Mouse (Mus musculus) limb, embryonic 11.5 days (tissue): ENCODE measurements at regions not wholly inside any gene's neighbourhood (a gene's known extent, or its start where the extent isn't known, plus 50 kb on each side); places are given as distances from the start of the nearest gene placed in this dataset.

ENCODE experiments used
- ATAC-seq: fragments of 200-750 bp; cut with Nextera tagmentation; 2 replicates; pipeline ENCODE4 v1.8.0; 2017; ENCODE audit warnings: low read depth; ENCODE audit not compliant: insufficient number of reproducible peaks, low FRiP score, low TSS enrichment
- DNase-seq: peaks from one replicate; pipeline ENCODE4 v3.0.0-alpha.2; 2015; ENCODE audit warnings: low spot score
- H3K27ac ChIP-seq: fragments of 300-500 bp; sonication (generic); replicated peaks from 2 replicates; pipeline ENCODE4 v1.5.1; 2014; ENCODE audit warnings: low read depth, mild to moderate bottlenecking, low read length
- H3K27me3 ChIP-seq: fragments of 300-500 bp; sonication (generic); 2 replicates; pipeline ENCODE4 v1.6.1; 2014; ENCODE audit warnings: mild to moderate bottlenecking, low read length, mixed read lengths; ENCODE audit not compliant: control insufficient read depth, insufficient read depth
- H3K36me3 ChIP-seq: fragments of 300-500 bp; sonication (generic); 2 replicates; pipeline ENCODE4 v1.6.1; 2014; ENCODE audit warnings: mild to moderate bottlenecking, low read length, moderate library complexity, mixed read lengths; ENCODE audit not compliant: control insufficient read depth, insufficient read depth
- H3K4me1 ChIP-seq: fragments of 300-500 bp; sonication (generic); 2 replicates; pipeline ENCODE4 v1.6.1; 2014; ENCODE audit warnings: low read length, mixed read lengths; ENCODE audit not compliant: control insufficient read depth, insufficient read depth
- H3K4me2 ChIP-seq: fragments of 300-500 bp; sonication (generic); 2 replicates; pipeline ENCODE4 v1.6.1; 2014; ENCODE audit warnings: low read depth, mild to moderate bottlenecking, moderate library complexity; ENCODE audit not compliant: severe bottlenecking
- H3K4me3 ChIP-seq: fragments of 300-500 bp; sonication (generic); 2 replicates; pipeline ENCODE4 v1.5.1; 2014; ENCODE audit warnings: low read depth, low read length
- H3K9ac ChIP-seq: fragments of 300-500 bp; sonication (generic); 2 replicates; pipeline ENCODE4 v1.6.1; 2014; ENCODE audit warnings: mild to moderate bottlenecking, low read length
- H3K9me3 ChIP-seq: fragments of 300-500 bp; sonication (generic); 2 replicates; pipeline ENCODE4 v1.6.1; 2016; ENCODE audit warnings: low read length; ENCODE audit not compliant: control insufficient read depth
- WGBS: fragments of 180-500 bp; shearing (Covaris S2); extraction: QIAGEN DNeasy Blood & Tissue Kit; methylation state at CpG from one replicate; pipeline ENCODE4 v1.1.7; 2014; 5-methylcytosine and 5-hydroxymethylcytosine counted together

DNA sequence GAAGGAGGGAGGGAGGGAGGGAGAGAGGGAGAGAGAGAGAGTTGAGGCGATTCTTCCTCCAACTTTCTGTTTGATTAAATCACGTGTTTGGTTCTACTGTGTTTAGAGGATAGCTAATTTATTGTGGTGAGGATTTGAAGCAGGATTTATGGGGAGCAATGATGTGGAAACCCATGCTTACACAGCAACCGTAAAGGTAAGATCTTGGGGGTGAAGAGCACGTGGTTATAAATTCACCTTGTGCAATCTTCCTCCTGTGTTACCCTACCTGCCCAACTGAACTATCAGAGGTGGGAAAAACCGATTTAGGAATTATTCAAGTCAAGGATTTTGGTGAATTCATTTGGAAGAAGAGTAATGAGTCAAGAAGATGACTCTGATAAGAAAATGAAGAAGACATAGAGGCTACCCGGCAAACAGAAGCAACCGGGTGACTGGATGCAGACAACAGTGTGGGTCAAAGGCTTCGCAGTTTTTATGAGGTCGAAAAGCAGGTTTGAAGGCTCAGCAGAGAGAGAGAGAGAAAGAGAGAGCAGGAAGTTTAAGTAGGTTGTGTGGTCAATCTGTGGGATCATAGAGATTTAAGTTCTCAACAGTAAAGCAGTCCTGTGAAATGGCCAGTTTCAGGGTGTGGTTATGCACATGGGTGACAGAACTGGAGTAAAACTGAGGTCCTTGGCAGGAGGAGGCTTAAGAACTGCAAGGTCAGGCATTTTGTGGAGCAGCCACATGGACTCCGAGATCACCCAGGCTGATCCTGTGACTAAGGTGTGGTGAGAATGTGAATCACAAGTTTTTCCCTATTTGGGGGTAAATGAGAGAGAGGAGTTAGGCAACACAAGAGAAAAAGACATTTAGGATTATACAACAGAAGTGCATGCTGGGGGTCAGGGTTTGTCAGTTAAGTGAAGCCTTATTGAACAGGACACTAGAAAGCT, 178.6 kb downstream of the Phlda1 start:
- no peak for ATAC-seq
- Histone ChIP-seq H3K9me3 (no peaks in the 10 kb centered on the region), H3K36me3 (no peaks in the 10 kb centered on the region), H3K4me1 (no peaks in the 10 kb centered on the region), H3K27me3 (no peaks in the 10 kb centered on the region), H3K4me3 (no peak overlapping the region), H3K27ac (no peak overlapping the region), H3K4me2 (no peak overlapping the region), H3K9ac (no peak overlapping the region)
- no peak for DNase-seq
- 80% methylated on average over 10 of the region's 10 CpGs for WGBS

- no peak for DNase-seq
- 26% methylated on average over 5 of the region's 5 CpGs for WGBS
These were observed 180.5 kb downstream of the Phlda1 start for GRCm38 (mm10) chr10:111686585-111686984.

DNA sequence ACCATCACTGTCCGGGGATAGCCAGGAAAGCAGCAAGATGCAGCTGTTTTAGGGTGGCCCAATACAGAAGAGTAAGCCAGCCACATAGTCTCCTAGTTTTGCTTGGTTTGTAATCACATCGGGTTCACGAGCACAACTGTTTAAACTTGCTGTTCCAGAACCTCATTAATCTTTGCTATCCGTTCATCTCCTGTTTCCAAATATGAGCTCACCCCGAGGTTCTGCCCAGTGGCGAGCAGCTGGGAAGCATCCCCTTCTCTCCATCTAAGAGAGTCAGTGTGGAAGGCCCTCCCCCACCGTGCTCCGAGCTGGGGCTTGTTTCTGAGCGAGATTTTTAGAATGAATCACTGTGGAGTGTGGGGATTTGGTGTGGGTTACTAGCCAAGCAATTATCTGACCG, 183.5 kb downstream of the Phlda1 start:
- no peak overlapping the region for H3K9ac ChIP-seq
- no peak overlapping the region for H3K4me2 ChIP-seq
- 67% methylated on average over 10 of the region's 10 CpGs for whole genome bisulfite sequencing
- H3K27me3 ChIP-seq: no peaks in the 10 kb centered on the region
- H3K4me3 ChIP-seq: no peak overlapping the region
- H3K36me3 ChIP-seq: no peaks in the 10 kb centered on the region
- H3K4me1 ChIP-seq: no peaks in the 10 kb centered on the region
- no peak for DNase-seq
- H3K9me3 ChIP-seq: no peaks in the 10 kb centered on the region
- H3K27ac ChIP-seq: no peak overlapping the region
- ATAC-seq: no peak

More at GRCm38 (mm10) chr10:111686585-111686984, 180.5 kb downstream of the Phlda1 start:
- Histone ChIP-seq H3K9ac (no peak overlapping the region), H3K27ac (no peak overlapping the region), H3K9me3 (no peaks in the 10 kb centered on the region), H3K27me3 (no peaks in the 10 kb centered on the region), H3K36me3 (no peaks in the 10 kb centered on the region), H3K4me2 (no peak overlapping the region), H3K4me3 (no peak overlapping the region), H3K4me1 (no peaks in the 10 kb centered on the region)
- ATAC-seq: no peak

- no peak for DNase-seq
These were observed 187.7 kb downstream of the Phlda1 start for GRCm38 (mm10) chr10:111693762-111694161.

GRCm38 (mm10) chr10:111694227-111695200, 188.4 kb downstream of the Phlda1 start:
- Histone ChIP-seq H3K9ac (no peak overlapping the region), H3K27ac (no peak overlapping the region), H3K4me2 (no peak overlapping the region), H3K9me3 (no peaks in the 10 kb centered on the region), H3K4me3 (no peak overlapping the region), H3K4me1 (no peaks in the 10 kb centered on the region), H3K36me3 (no peaks in the 10 kb centered on the region), H3K27me3 (no peaks in the 10 kb centered on the region)
- ATAC-seq (no peak), DNase-seq (no peak)
- WGBS: 83% methylated on average over 6 of the region's 6 CpGs

More at GRCm38 (mm10) chr10:111693762-111694161, 187.7 kb downstream of the Phlda1 start:
- Histone ChIP-seq H3K27me3 (no peaks in the 10 kb centered on the region), H3K4me1 (no peaks in the 10 kb centered on the region), H3K4me2 (no peak overlapping the region), H3K4me3 (no peak overlapping the region), H3K27ac (no peak overlapping the region), H3K36me3 (no peaks in the 10 kb centered on the region), H3K9me3 (no peaks in the 10 kb centered on the region), H3K9ac (no peak overlapping the region)
- ATAC-seq: no peak

GRCm38 (mm10) chr10:111695918-111696760, 190.1 kb downstream of the Phlda1 start:
- H3K4me1 ChIP-seq: no peaks in the 10 kb centered on the region
- H3K36me3 ChIP-seq: no peaks in the 10 kb centered on the region
- 79% methylated on average over 4 of the region's 4 CpGs for WGBS
- H3K4me3 ChIP-seq: no peak overlapping the region
- no peak for ATAC-seq
- H3K27me3 ChIP-seq: no peaks in the 10 kb centered on the region
- no peak overlapping the region for H3K9ac ChIP-seq
- H3K4me2 ChIP-seq: no peak overlapping the region
- no peaks in the 10 kb centered on the region for H3K9me3 ChIP-seq
- H3K27ac ChIP-seq: no peak overlapping the region
- no peak for DNase-seq

GRCm38 (mm10) chr10:111696987-111697386, 190.9 kb downstream of the Phlda1 start:
- ATAC-seq: no peak
- WGBS: 85% methylated on average over 2 of the region's 2 CpGs
- no peak for DNase-seq
- Histone ChIP-seq H3K9ac (no peak overlapping the region), H3K36me3 (no peaks in the 10 kb centered on the region), H3K4me1 (no peaks in the 10 kb centered on the region), H3K4me3 (no peak overlapping the region), H3K27ac (no peak overlapping the region), H3K27me3 (no peaks in the 10 kb centered on the region), H3K9me3 (no peaks in the 10 kb centered on the region), H3K4me2 (no peak overlapping the region)
